ENCODE assay signal across 10 mouse cellular contexts in genomic region chr9:27308045-27308444, GRCm38 (mm10). TPM values are rescaled to one million over a fixed set of nuclear protein-coding genes. Genes with fewer than 3 reads are reported as not detected.
DNase-seq lines count a peak whose midpoint lies in the region; ATAC-seq and TF ChIP-seq lines count a peak whose summit lies in the region.
"Had no signal": no experiment of that assay in that cellular context is flagged by ENCODE, and none has a peak within 500 bp of the region (broad histone marks: within the 10 kb centered on the region; RNA-seq: fewer than 3 reads in every experiment).

No protein-coding gene starts in this region.

- H3K4me3 ChIP-seq in kidney, postnatal 0 days (replicated peaks; ENCODE audit: low read depth, low read length): no peak overlapping the region
- H3K4me3 ChIP-seq in hindbrain, embryonic 13.5 days: no peak overlapping the region
- H3K4me3 ChIP-seq in neural tube, embryonic 13.5 days: no peak overlapping the region

- intact Hi-C loops in gastrocnemius, postnatal 14 days (cut with DNase I; ENCODE audit: low total_unique reads): no loop called here

- no peaks in the 10 kb centered on the region for H3K36me3 ChIP-seq in kidney, postnatal 0 days (ENCODE audit: insufficient read depth, low read length)
- H3K36me3 ChIP-seq in hindbrain, embryonic 13.5 days: peaks cover 16% of the 10 kb centered on the region
- peaks cover 11% of the 10 kb centered on the region; the same call in 1 of the 2 replicates for H3K36me3 ChIP-seq in neural tube, embryonic 13.5 days

- no peaks in the 10 kb centered on the region for H3K27me3 ChIP-seq in kidney, postnatal 0 days (ENCODE audit: insufficient read depth, low read length)
- 0 out of 2 replicates have a peak, but pooled peaks cover 4% of the 10 kb centered on the region for H3K27me3 ChIP-seq in hindbrain, embryonic 13.5 days
- no peaks in the 10 kb centered on the region; the same call in 1 of the 2 replicates for H3K27me3 ChIP-seq in neural tube, embryonic 13.5 days

- WGBS in kidney, postnatal 0 days: 22% methylated on average over 7 of the region's 7 CpGs
- WGBS in hindbrain, embryonic 13.5 days: 41% methylated on average over 7 of the region's 7 CpGs
- WGBS in neural tube, embryonic 13.5 days: 50% methylated on average over 7 of the region's 7 CpGs

- DNase-seq in kidney, postnatal 0 days (ENCODE audit: low spot score): peak; percentile 66
- no peak for DNase-seq in kidney, adult 11 months
- peak; percentile 68 for DNase-seq in embryo, embryonic 10 days (ENCODE audit: low spot score)
- no peak for DNase-seq in gastrocnemius, postnatal 4 days (ENCODE audit: low spot score in 2 of 2)
- no peak for DNase-seq in spleen, postnatal 10 days (ENCODE audit: low spot score in 2 of 2)
- no peak for DNase-seq in gastrocnemius, postnatal 14 days
- DNase-seq: heart, adult 11 months had no signal

- H3K9ac ChIP-seq in kidney, postnatal 0 days (ENCODE audit: low read depth, low read length): no peak overlapping the region
- peak overlapping the region; percentile 56 for H3K9ac ChIP-seq in hindbrain, embryonic 13.5 days
- H3K9ac ChIP-seq in neural tube, embryonic 13.5 days: peak overlapping the region; percentile 61; the same call in 1 of the 2 replicates

- no peak overlapping the region for H3K27ac ChIP-seq in kidney, postnatal 0 days
- H3K27ac ChIP-seq in hindbrain, embryonic 13.5 days: peak overlapping the region; percentile 90
- peak overlapping the region; percentile 71 for H3K27ac ChIP-seq in neural tube, embryonic 13.5 days (replicated peaks)

- no peak overlapping the region for H3K4me2 ChIP-seq in kidney, postnatal 0 days (ENCODE audit: low read length)
- 0 out of 2 replicates have a peak overlapping the region, but pooled peaks have one; percentile 36 for H3K4me2 ChIP-seq in hindbrain, embryonic 13.5 days
- H3K4me2 ChIP-seq in neural tube, embryonic 13.5 days: peak overlapping the region; percentile 11; the same call in 1 of the 2 replicates

- ATAC-seq in kidney, postnatal 0 days (replicated peaks; ENCODE audit: low FRiP score, low read depth): no peak; the same call in 1 of the 2 replicates
- peak; percentile 29 for ATAC-seq in hindbrain, embryonic 13.5 days (ENCODE audit: low FRiP score)
- ATAC-seq in neural tube, embryonic 13.5 days (ENCODE audit: low read depth): peak; percentile 33; the same call in 1 of the 2 replicates

- H3K4me1 ChIP-seq in kidney, postnatal 0 days (replicated peaks; ENCODE audit: insufficient read depth, low read length): no peaks in the 10 kb centered on the region
- peaks cover 70% of the 10 kb centered on the region for H3K4me1 ChIP-seq in hindbrain, embryonic 13.5 days (replicated peaks)
- H3K4me1 ChIP-seq in neural tube, embryonic 13.5 days (replicated peaks): peaks cover 56% of the 10 kb centered on the region

- no peaks in the 10 kb centered on the region for H3K9me3 ChIP-seq in kidney, postnatal 0 days (replicated peaks; ENCODE audit: low read length)
- H3K9me3 ChIP-seq in hindbrain, embryonic 13.5 days: no peaks in the 10 kb centered on the region
- no peaks in the 10 kb centered on the region for H3K9me3 ChIP-seq in neural tube, embryonic 13.5 days

- no peak for TF ChIP-seq CTCF in kidney, postnatal 0 days (IDR thresholded peaks at IDR 0.05; ENCODE audit: low read depth)

RNA-seq across cellular contexts. Expression of gene Igsf9b, which starts 9.0 kb away (rescaled TPM):
- 1.0 and 1.4 TPM in 2 replicates for polyA plus RNA-seq in kidney, postnatal 0 days (2015; fragmentation: Nextera tagmentation; extraction: Ambion mirVana)
- polyA plus RNA-seq in hindbrain, embryonic 13.5 days (2015; fragmentation: Nextera tagmentation; extraction: Ambion mirVana): 14.7 and 15.6 TPM in 2 replicates
- polyA plus RNA-seq in neural tube, embryonic 13.5 days (2015; fragmentation: Nextera tagmentation; extraction: Ambion mirVana): 12.6 and 14.3 TPM in 2 replicates
- 1 to 10 TPM; 7.1 to 8.3 TPM for total RNA-seq in gastrocnemius, postnatal 4 days (2021)
- 1 to 10 TPM; 2.8 to 5.5 TPM for total RNA-seq in gastrocnemius, postnatal 14 days (2021)
- total RNA-seq: MEL had no signal

Comparison
In these comparisons a context has a peak if more than half of its experiments do, and no peak if none do; other contexts are left out.
1. DNase-seq: peak in kidney, postnatal 0 days (single experiment) and embryo, embryonic 10 days (single experiment); none in kidney, adult 11 months (single experiment), gastrocnemius, postnatal 4 days (0 of 2), spleen, postnatal 10 days (0 of 2) and gastrocnemius, postnatal 14 days (single experiment).